Mouse (Mus musculus) intestine, embryonic 16.5 days (tissue): ENCODE data around the gene Hook2. TPM values are rescaled to one million over a fixed set of nuclear protein-coding genes. Genes with fewer than 3 reads are reported as not detected.

Source experiments
- ATAC-seq: fragments of 200-750 bp; cut with Nextera tagmentation; 2 replicates; pipeline ENCODE4 v1.8.0; 2017; ENCODE audit warnings: moderate TSS enrichment, moderate library complexity
- H3K27ac ChIP-seq: fragments of 300-500 bp; sonication (generic); 2 replicates; pipeline ENCODE4 v1.5.1; 2014; ENCODE audit warnings: mild to moderate bottlenecking, low read length
- H3K27me3 ChIP-seq: fragments of 300-500 bp; sonication (generic); replicated peaks from 2 replicates; pipeline ENCODE4 v1.6.1; 2014; ENCODE audit warnings: low read length, control low read depth, mixed read lengths; ENCODE audit not compliant: control insufficient read depth, insufficient read depth
- H3K36me3 ChIP-seq: fragments of 300-500 bp; sonication (generic); 2 replicates; pipeline ENCODE4 v1.6.1; 2014; ENCODE audit warnings: low read length, control low read depth; ENCODE audit not compliant: control insufficient read depth, insufficient read depth
- H3K4me1 ChIP-seq: fragments of 300-500 bp; sonication (generic); 2 replicates; pipeline ENCODE4 v1.6.1; 2014; ENCODE audit warnings: low read length, control low read depth, mixed read lengths; ENCODE audit not compliant: control insufficient read depth, insufficient read depth
- H3K4me2 ChIP-seq: fragments of 300-500 bp; sonication (generic); 2 replicates; pipeline ENCODE4 v1.6.1; 2014; ENCODE audit warnings: low read depth, low read length, control low read depth
- H3K4me3 ChIP-seq: fragments of 300-500 bp; sonication (generic); 2 replicates; pipeline ENCODE4 v1.5.1; 2014; ENCODE audit warnings: mild to moderate bottlenecking, low read length
- H3K9ac ChIP-seq: fragments of 300-500 bp; sonication (generic); 2 replicates; pipeline ENCODE4 v1.6.1; 2014; ENCODE audit warnings: low read depth, low read length
- H3K9me3 ChIP-seq: fragments of 300-500 bp; sonication (generic); 2 replicates; pipeline ENCODE4 v1.6.1; 2016; ENCODE audit warnings: low read length, control low read depth; ENCODE audit not compliant: control insufficient read depth
- WGBS: fragments of 180-500 bp; shearing (Covaris S2); extraction: QIAGEN DNeasy Blood & Tissue Kit; methylation state at CpG from one replicate; pipeline ENCODE4 v1.1.7; 2014; 5-methylcytosine and 5-hydroxymethylcytosine counted together
- polyA plus RNA-seq: library from polyadenylated mRNA; unstranded; fragments of >200 nt; fragmentation: Nextera tagmentation; extraction: Ambion mirVana; gene quantifications from 2 replicates; pipeline ENCODE4 v1.2.1, GENCODE M21; 2015

Gene Hook2
- polyA plus RNA-seq, 1 experiment from 2014 or later = 96.9 TPM

DNA sequence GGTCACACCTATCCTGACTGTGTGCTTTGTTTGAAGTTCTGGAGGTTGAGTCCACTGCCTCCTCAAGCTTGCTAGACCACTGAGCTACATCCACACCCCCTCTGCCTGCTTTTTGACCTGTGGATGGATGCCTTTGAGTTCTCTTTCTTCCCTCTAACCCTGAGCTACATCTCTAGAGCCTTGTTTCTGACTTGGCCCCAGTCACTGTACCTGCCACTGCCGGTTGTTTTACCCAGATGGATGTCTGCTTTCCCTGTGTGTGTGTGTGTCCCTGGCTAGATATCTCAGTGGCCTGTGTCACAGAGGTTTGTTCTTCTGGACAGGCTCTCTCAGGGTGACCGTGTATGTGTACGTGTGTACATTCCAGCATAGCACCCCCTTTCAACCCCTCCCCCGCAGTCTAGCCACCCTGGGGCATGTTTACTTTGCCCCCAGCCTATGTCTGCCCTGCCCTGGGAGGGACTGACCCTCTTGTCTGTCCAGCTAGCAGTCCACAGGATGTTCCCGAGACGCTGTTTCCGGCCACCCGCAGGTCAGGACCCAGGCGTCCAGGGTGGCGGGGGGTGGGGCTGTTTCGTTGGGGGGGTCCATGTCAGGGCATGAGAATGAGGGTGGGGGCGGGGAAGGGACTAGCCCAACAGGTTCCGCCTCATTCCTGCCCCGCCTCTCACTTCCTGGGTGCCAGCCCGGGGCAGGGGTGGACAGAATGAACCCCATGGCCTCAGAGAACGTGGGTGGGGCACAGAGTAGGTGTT lies 5.9 kb upstream of the Hook2 start:
- Histone ChIP-seq H3K4me3 (peak overlapping the region; percentile 56), H3K4me1 (peaks cover 62% of the 10 kb centered on the region), H3K27me3 (0 out of 2 replicates have a peak, but pooled peaks cover 2% of the 10 kb centered on the region), H3K36me3 (no peaks in the 10 kb centered on the region), H3K9ac (peak overlapping the region; percentile 76), H3K4me2 (peak overlapping the region; percentile 99), H3K27ac (peak overlapping the region; percentile 95), H3K9me3 (no peaks in the 10 kb centered on the region)
- 8% methylated on average over 16 of the region's 16 CpGs for WGBS
- ATAC-seq = peak; percentile 4; the same call in 1 of the 2 replicates

GRCm38 (mm10) chr8:84985049-84985683 lies 5.2 kb upstream of the Hook2 start:
- WGBS = under 1% methylated on average over 23 of the region's 23 CpGs
- peak overlapping the region; percentile 76 for H3K9ac ChIP-seq
- no peaks in the 10 kb centered on the region for H3K9me3 ChIP-seq
- peaks cover 57% of the 10 kb centered on the region for H3K4me1 ChIP-seq
- 0 out of 2 replicates have a peak, but pooled peaks cover 2% of the 10 kb centered on the region for H3K27me3 ChIP-seq
- no peaks in the 10 kb centered on the region for H3K36me3 ChIP-seq
- peak overlapping the region; percentile 95 for H3K27ac ChIP-seq
- H3K4me3 ChIP-seq = peak overlapping the region; percentile 56
- peak overlapping the region; percentile 99 for H3K4me2 ChIP-seq
- ATAC-seq = no peak; the same call in 1 of the 2 replicates

- peaks cover 52% of the 10 kb centered on the region for H3K4me1 ChIP-seq
- peak overlapping the region; percentile 99 for H3K4me2 ChIP-seq
- under 1% methylated on average over 53 of the region's 53 CpGs for WGBS
- H3K9ac ChIP-seq = peak overlapping the region; percentile 76
- H3K9me3 ChIP-seq = no peaks in the 10 kb centered on the region
- no peaks in the 10 kb centered on the region for H3K36me3 ChIP-seq
- H3K4me3 ChIP-seq = peak overlapping the region; percentile 56
- ATAC-seq = peak; percentile 45
- H3K27ac ChIP-seq = peak overlapping the region; percentile 95
- 0 out of 2 replicates have a peak, but pooled peaks cover 2% of the 10 kb centered on the region for H3K27me3 ChIP-seq
These were observed 4.6 kb upstream of the Hook2 start for GRCm38 (mm10) chr8:84985684-84986378.

GRCm38 (mm10) chr8:84986379-84986945 lies 3.9 kb upstream of the Hook2 start:
- Histone ChIP-seq H3K36me3 (no peaks in the 10 kb centered on the region), H3K27ac (peak overlapping the region; percentile 95), H3K9ac (peak overlapping the region; percentile 76), H3K9me3 (no peaks in the 10 kb centered on the region), H3K4me1 (peaks cover 52% of the 10 kb centered on the region), H3K4me3 (peak overlapping the region; percentile 56), H3K27me3 (0 out of 2 replicates have a peak, but pooled peaks cover 2% of the 10 kb centered on the region), H3K4me2 (peak overlapping the region; percentile 99)
- no peak for ATAC-seq
- 28% methylated on average over 8 of the region's 8 CpGs for WGBS

DNA sequence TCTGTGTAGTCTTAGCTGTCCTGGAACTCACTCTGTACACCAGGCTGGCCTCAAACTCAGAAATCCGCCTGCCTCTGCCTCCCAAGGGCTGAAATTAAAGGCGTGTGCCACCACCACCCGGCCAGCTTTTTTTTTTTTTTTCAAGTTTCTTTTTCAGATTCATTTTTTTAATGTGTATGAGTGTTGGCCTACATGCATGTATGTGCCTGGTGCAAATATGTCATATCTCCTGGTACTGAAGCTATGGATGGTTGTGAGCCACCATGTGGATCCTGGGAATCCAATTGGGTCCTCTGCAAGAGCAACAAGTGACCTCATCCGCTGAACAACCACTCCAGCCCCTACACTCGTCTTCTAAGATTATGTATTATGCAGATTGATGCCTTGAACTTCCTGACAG lies 3.0 kb upstream of the Hook2 start:
- Histone ChIP-seq H3K36me3 (no peaks in the 10 kb centered on the region), H3K27me3 (0 out of 2 replicates have a peak, but pooled peaks cover 2% of the 10 kb centered on the region), H3K9ac (0 out of 2 replicates have a peak overlapping the region, but pooled peaks have one; percentile 2), H3K4me3 (no peak overlapping the region), H3K27ac (peak overlapping the region; percentile 95; the same call in 1 of the 2 replicates), H3K4me1 (peaks cover 44% of the 10 kb centered on the region), H3K4me2 (no peak overlapping the region), H3K9me3 (no peaks in the 10 kb centered on the region)
- no peak for ATAC-seq
- WGBS = 81% methylated on average over 5 of the region's 5 CpGs

- Histone ChIP-seq H3K4me1 (peaks cover 42% of the 10 kb centered on the region), H3K27me3 (0 out of 2 replicates have a peak, but pooled peaks cover 2% of the 10 kb centered on the region), H3K4me3 (no peak overlapping the region), H3K9ac (0 out of 2 replicates have a peak overlapping the region, but pooled peaks have one; percentile 2), H3K9me3 (no peaks in the 10 kb centered on the region), H3K27ac (no peak overlapping the region), H3K4me2 (no peak overlapping the region), H3K36me3 (no peaks in the 10 kb centered on the region)
- WGBS = 71% methylated on average over 2 of the region's 2 CpGs
- ATAC-seq = no peak
These were observed 2.5 kb upstream of the Hook2 start for GRCm38 (mm10) chr8:84987903-84988302.

DNA sequence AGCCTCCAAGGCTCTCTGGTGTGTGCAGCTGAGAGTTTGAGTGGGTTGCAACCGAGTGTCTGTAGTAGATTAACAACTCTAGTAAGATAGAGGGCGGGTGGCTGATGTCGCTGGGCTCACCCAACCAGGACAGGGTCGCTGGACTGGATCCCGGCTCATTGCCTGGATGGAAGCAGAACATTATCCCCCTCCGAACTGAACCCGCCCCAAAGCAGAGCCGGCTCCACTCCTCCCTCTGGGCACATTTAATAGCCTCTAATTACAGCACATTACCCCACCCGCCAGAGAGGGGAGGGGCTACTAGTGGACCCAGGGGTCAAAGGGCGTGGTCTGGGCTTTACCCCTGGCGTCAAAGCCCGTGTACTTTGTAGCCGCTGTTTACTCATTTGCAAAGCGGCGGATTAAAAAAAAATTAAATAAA lies 1.1 kb upstream of the Hook2 start:
- Histone ChIP-seq H3K27ac (peak overlapping the region; percentile 53), H3K27me3 (0 out of 2 replicates have a peak, but pooled peaks cover 2% of the 10 kb centered on the region), H3K9ac (peak overlapping the region; percentile 52; the same call in 1 of the 2 replicates), H3K36me3 (no peaks in the 10 kb centered on the region), H3K4me3 (peak overlapping the region; percentile 65), H3K9me3 (no peaks in the 10 kb centered on the region), H3K4me1 (peaks cover 34% of the 10 kb centered on the region), H3K4me2 (peak overlapping the region; percentile 73)
- ATAC-seq = 0 out of 2 replicates have a peak, but pooled peaks have one; percentile 5
- WGBS = 5% methylated on average over 15 of the region's 15 CpGs

GRCm38 (mm10) chr8:84989810-84990209 lies 593 bp upstream of the Hook2 start:
- Histone ChIP-seq H3K4me1 (peaks cover 30% of the 10 kb centered on the region), H3K27ac (peak overlapping the region; percentile 96), H3K9me3 (no peaks in the 10 kb centered on the region), H3K36me3 (no peaks in the 10 kb centered on the region), H3K27me3 (0 out of 2 replicates have a peak, but pooled peaks cover 2% of the 10 kb centered on the region), H3K4me3 (peak overlapping the region; percentile 65), H3K9ac (peak overlapping the region; percentile 76), H3K4me2 (peak overlapping the region; percentile 73)
- peak; percentile 54 for ATAC-seq
- under 1% methylated on average over 15 of the region's 15 CpGs for WGBS
